Mouse (Mus musculus) cerebellum, postnatal 25 days (tissue): Measurements from ENCODE around the gene Psmb6.

Source experiments
- DNase-seq, 2 experiments: peaks; one replicate each; pipeline ENCODE4 v3.0.0; 2021; ENCODE audit warnings: mixed read lengths in 2 of 2

Psmb6 gene

DNA sequence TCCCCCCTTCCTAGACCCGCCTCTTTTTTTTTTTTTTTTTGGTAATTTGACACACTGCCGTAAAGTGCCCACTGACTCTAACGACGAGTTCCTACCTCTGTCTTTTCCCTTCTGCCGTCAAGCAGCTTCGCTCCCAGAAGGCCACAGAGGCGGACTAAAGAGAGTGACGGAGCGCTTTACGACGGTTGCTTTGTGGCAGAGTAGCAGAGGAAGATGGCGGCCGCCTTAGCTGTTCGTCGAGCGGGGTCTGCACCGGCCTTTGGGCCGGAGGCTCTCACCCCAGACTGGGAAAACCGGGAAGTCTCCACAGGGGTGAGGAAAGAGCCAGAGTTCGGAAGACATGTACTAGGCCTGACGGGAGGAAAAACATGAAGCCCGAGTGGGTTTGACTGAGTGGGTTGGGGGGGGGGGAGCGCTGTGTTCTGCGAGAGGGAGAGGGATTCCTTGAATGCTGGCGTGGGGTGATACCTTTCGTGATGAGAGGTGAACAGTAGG is at the start of gene Psmb6:
Gene Psmb6 (plus strand): TSS at position 184 of the 495 bp plus-strand sequence.
- peak; percentile 91 to 93 for DNase-seq

DNA sequence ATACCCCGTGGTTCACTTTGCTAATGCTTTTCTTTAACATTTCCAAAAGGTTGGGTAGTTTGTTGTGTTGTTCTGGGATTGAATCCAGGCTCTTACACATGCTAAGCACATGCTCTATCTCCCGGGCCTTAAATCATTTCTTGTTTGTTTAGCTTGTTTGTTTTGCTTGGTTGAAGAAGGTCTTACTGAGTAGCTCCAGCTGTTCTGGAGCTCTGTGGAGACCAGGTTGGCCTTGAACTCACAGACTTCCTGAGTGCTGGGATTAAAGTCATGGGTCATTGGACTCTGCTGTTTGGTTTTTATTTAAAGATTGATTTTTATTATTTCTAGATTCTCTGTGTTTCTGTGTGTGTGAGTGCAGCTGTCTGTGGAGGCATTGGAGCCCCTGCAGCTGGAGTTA is 39.7 kb upstream of the Psmb6 start:
- no peak for DNase-seq

GRCm38 (mm10) chr11:70487816-70488215 is 37.4 kb upstream of the Psmb6 start:
- DNase-seq = no peak

GRCm38 (mm10) chr11:70489138-70489537 is 36.0 kb upstream of the Psmb6 start:
- no peak for DNase-seq

DNA sequence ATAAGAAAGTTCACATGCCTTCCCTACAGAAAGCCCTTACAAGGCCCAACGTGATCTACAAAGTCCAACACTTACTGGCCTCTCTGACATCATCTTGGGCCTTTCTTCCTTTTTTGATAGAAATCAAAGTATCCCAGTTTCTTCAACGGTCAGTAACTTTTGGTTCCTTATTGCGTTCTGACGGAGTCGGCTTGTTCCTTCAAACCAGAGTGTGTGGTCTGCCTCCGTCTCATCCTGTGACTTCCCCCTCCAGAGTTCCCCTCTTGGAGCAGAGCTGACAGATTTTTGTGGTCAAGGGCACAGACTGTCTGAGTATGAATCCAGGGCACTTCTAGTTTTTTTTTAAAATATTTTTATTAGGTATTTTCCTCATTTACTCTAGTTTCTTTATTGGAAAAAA is 35.5 kb upstream of the Psmb6 start:
- no peak for DNase-seq

GRCm38 (mm10) chr11:70499566-70500475 is 25.3 kb upstream of the Psmb6 start:
- DNase-seq = peak in 1 of 2 experiments; percentile 20

GRCm38 (mm10) chr11:70500476-70500812 is 24.7 kb upstream of the Psmb6 start:
- DNase-seq = no peak

DNA sequence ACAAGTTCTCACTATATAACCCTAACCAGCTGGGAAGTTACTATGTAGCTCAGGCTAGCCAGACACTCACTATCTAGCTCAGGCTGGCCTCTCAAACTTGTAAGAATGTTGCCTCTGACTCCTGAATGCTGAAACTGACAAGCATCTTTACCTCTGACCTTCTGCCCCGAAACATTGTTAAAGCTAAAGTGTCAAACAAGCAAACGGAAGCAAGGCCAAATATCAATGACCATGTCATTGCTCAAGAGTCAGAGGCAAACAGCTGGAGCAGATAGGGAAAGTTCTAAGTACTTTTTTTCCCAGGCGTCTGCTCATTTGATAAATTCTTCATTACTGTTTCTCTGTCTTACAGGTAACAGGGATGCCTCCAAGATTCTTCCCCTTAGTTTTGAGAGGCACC is 23.1 kb upstream of the Psmb6 start:
- DNase-seq = no peak

- DNase-seq = no peak
Measured at GRCm38 (mm10) chr11:70504970-70505369, 20.2 kb upstream of the Psmb6 start, which contains the start of gene Tm4sf5. Gene Tm4sf5 (plus strand): TSS chr11:70505244.

DNA sequence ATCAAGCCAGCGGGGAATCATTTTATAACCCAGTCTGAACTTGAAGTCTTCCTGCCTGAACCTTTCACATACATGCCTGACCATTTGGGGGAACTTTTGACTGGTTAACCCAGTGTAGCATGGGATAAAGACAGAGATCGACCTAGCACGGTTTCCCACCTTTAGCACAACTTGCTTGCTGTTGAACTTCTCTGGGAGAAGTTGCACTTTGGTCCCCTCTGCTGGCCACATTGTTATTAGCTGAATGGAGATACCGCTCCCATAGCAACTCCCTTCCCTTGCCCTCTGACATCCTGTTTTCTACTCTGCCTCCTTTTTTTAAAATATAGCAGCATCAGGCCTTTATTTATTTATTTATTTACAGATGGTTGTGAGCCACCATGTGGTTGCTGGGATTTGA is 18.8 kb upstream of the Psmb6 start:
- peak; percentile 27 to 63 for DNase-seq

GRCm38 (mm10) chr11:70506962-70507515 is 18.1 kb upstream of the Psmb6 start:
- DNase-seq = no peak

- DNase-seq = peak; percentile 62 to 75
Measured at GRCm38 (mm10) chr11:70509753-70510564, 15.2 kb upstream of the Psmb6 start.

GRCm38 (mm10) chr11:70511242-70511641 is 13.9 kb upstream of the Psmb6 start:
- DNase-seq = no peak

GRCm38 (mm10) chr11:70511825-70512224 is 13.3 kb upstream of the Psmb6 start:
- no peak for DNase-seq

DNA sequence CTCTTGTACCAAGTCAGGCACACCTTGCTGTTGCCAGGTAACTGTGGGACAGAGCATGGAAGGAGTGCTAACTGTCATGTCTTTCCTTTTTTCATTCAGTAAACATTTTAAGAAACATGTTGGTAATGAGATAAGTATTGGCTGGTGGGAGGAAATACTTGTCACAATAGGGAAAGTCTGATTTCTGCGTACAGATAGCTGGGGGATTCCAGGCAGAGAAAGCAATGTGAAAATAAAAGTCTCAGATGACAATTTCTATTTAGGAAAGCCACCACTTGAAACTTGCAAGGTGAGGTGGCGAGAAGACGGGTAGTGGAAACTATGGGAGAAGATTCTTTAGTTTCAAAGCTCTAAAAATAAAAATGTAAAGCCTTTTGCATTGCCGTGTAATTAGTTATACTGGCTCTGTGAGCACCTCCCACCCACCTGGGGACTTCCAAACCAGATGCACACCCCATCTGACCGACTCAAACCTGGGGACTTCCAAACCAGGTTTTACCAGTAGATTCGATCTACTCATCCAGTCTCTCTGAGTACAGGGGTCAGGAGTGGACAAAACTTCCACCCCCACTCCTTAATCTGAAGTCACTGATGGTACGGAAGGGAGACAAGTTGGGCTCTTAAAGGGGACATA is 12.3 kb upstream of the Psmb6 start:
- DNase-seq = no peak

- DNase-seq = no peak
Measured at GRCm38 (mm10) chr11:70513520-70513919, 11.6 kb upstream of the Psmb6 start.

- DNase-seq = no peak
Measured at GRCm38 (mm10) chr11:70514288-70514687, 10.9 kb upstream of the Psmb6 start, which contains the start of gene Vmo1. Gene Vmo1 (minus strand): TSS chr11:70514616.

GRCm38 (mm10) chr11:70516352-70516751 is 8.8 kb upstream of the Psmb6 start:
- no peak for DNase-seq

GRCm38 (mm10) chr11:70518436-70518835 is 6.7 kb upstream of the Psmb6 start:
- DNase-seq = no peak

DNA sequence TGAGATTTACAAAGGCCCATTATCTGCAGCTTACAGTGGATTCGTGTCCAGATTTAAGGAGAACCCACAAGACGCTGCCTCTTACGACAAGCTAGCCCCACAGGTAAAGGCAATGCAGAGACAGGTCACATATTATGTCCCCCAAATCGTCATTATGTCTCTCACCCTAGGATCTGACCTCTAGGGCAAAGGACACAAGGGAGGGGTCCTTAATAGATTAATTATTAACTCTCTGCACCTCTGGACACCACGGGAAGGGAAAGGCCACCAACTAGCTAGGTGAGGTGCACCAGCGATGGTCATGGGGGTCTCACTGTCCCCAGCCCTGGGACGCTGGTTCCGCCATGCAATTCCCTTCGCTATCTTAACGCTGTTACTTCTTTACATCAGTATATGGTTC is 6.2 kb upstream of the Psmb6 start, which contains the start of gene Gltpd2:
Gene Gltpd2 (plus strand): TSS at position 274 of the 400 bp plus-strand sequence.
- no peak for DNase-seq

DNA sequence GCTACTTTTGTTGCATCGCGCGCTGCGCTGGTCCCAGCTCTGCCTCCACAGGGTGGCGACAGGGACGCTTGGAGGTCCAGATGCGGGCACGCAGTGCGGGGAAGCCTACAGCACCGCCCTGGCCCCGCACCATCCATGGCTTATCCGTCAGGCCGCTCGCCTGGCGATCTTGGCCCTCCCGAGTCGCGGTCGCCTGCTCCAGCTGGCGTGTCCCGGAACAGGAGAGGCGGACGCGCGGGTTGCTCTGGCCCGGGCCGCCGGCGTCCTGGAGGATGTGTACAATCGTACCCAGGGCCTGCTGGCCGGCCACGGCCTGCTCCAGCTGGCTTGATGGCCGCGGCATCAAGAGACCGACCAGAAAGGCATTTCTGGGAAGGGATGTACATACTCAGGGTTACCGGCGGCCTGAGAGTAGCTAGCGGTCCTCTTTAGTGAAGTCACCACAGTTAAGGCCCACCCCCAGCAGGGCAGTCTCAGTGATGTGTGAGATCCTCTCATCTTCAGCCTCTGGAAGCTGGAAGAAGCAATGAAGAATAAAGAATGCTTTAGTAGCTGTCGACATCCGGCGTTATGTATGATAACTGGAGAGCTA is 4.9 kb upstream of the Psmb6 start:
- DNase-seq = peak; percentile 66 to 69
